Mouse (Mus musculus) embryonic fibroblast, embryonic 13.5 days (primary cell): Measurements from ENCODE around the gene Tap2. TPM values are rescaled to one million over a fixed set of nuclear protein-coding genes. Genes with fewer than 3 reads are reported as not detected.
A peak's percentile ranks its signal among the peaks of the same experiment; 100 is the strongest.

Source experiments
- H3K27ac ChIP-seq: 2 replicates; pipeline ENCODE4 v1.5.1; 2012; ENCODE audit warnings: low read length, control low read depth, inconsistent platforms; ENCODE audit not compliant: insufficient read depth
- H3K4me1 ChIP-seq: 2 replicates; pipeline ENCODE4 v1.6.1; 2011; ENCODE audit warnings: low read length; ENCODE audit not compliant: control insufficient read depth, insufficient read depth
- H3K4me3 ChIP-seq: 2 replicates; pipeline ENCODE4 v1.5.1; 2011; ENCODE audit warnings: mild to moderate bottlenecking, control low read depth, low read length; ENCODE audit not compliant: insufficient read depth
- CTCF ChIP-seq: IDR thresholded peaks from 2 replicates; pipeline ENCODE4 v1.5.1; 2011; ENCODE audit warnings: mild to moderate bottlenecking, control low read depth, low read length, moderate library complexity, borderline replicate concordance; ENCODE audit not compliant: insufficient read depth
- POLR2A ChIP-seq: IDR thresholded peaks from 2 replicates; pipeline ENCODE4 v1.6.1; 2011; ENCODE audit warnings: low read depth, mild to moderate bottlenecking, control low read depth, low read length, moderate library complexity
- polyA plus RNA-seq: library from polyadenylated mRNA; stranded (reverse); fragments of >200 nt; gene quantifications from 2 replicates; pipeline ENCODE4 v1.2.4, GENCODE M21; 2011; ENCODE audit warnings: low read depth; ENCODE audit not compliant: missing spikeins, insufficient read length

Gene Tap2
- polyA plus RNA-seq, 1 experiment = 25.6 TPM

GRCm38 (mm10) chr17:34193468-34193867 lies 9.9 kb upstream of the Tap2 start:
- Histone ChIP-seq H3K4me1 (no peaks in the 10 kb centered on the region), H3K4me3 (no peak overlapping the region), H3K27ac (no peak overlapping the region)
- TF ChIP-seq POLR2A (no peak), CTCF (no peak)

- no peak for TF ChIP-seq CTCF
- no peak for TF ChIP-seq POLR2A
- Histone ChIP-seq H3K4me3 (no peak overlapping the region), H3K27ac (no peak overlapping the region), H3K4me1 (no peaks in the 10 kb centered on the region)
These were observed 8.6 kb upstream of the Tap2 start for GRCm38 (mm10) chr17:34194723-34195122.

- Histone ChIP-seq H3K4me1 (no peaks in the 10 kb centered on the region), H3K27ac (no peak overlapping the region), H3K4me3 (no peak overlapping the region)
- TF ChIP-seq CTCF (no peak), POLR2A (no peak)
These were observed 6.8 kb upstream of the Tap2 start for GRCm38 (mm10) chr17:34196491-34196890.

GRCm38 (mm10) chr17:34196941-34197894 lies 6.1 kb upstream of the Tap2 start, which contains the start of gene Psmb8:
Psmb8 (plus strand) TSS chr17:34197721.
- TF ChIP-seq POLR2A (0 out of 2 replicates have a peak, but pooled peaks have one; percentile 40), CTCF (no peak)
- Histone ChIP-seq H3K27ac (no peak within 1 kb of the TSS), H3K4me3 (peak within 1 kb of the TSS; percentile 47), H3K4me1 (no peaks in the 10 kb centered on the region)

- no peak for TF ChIP-seq CTCF
- peak; percentile 35; the same call in 1 of the 2 replicates for TF ChIP-seq POLR2A
- no peak overlapping the region for H3K27ac ChIP-seq
- no peaks in the 10 kb centered on the region for H3K4me1 ChIP-seq
- H3K4me3 ChIP-seq = peak overlapping the region; percentile 47
These were observed 5.3 kb upstream of the Tap2 start for GRCm38 (mm10) chr17:34197904-34198520.

GRCm38 (mm10) chr17:34198521-34198912 lies 4.8 kb upstream of the Tap2 start:
- TF ChIP-seq POLR2A = no peak
- Histone ChIP-seq H3K4me1 (no peaks in the 10 kb centered on the region), H3K27ac (no peak overlapping the region), H3K4me3 (peak overlapping the region; percentile 47)

- TF ChIP-seq CTCF (no peak), POLR2A (no peak)
- Histone ChIP-seq H3K4me3 (no peak overlapping the region), H3K27ac (no peak overlapping the region), H3K4me1 (no peaks in the 10 kb centered on the region)
These were observed 4.2 kb upstream of the Tap2 start for GRCm38 (mm10) chr17:34199050-34199619.

GRCm38 (mm10) chr17:34200047-34200446 lies 3.3 kb upstream of the Tap2 start:
- no peak for TF ChIP-seq CTCF
- no peak for TF ChIP-seq POLR2A
- no peak overlapping the region for H3K27ac ChIP-seq
- no peaks in the 10 kb centered on the region for H3K4me1 ChIP-seq
- no peak overlapping the region for H3K4me3 ChIP-seq

- TF ChIP-seq POLR2A (no peak), CTCF (no peak)
- Histone ChIP-seq H3K27ac (no peak overlapping the region), H3K4me3 (no peak overlapping the region), H3K4me1 (no peaks in the 10 kb centered on the region)
These were observed 2.4 kb upstream of the Tap2 start for GRCm38 (mm10) chr17:34200772-34201505.
